Mouse (Mus musculus) MEL (cell line): ENCODE data around the gene 5730596B20Rik. TPM values are rescaled to one million over a fixed set of nuclear protein-coding genes. Genes with fewer than 3 reads are reported as not detected.

Source experiments
- DNase-seq: peaks from one replicate; pipeline ENCODE4 v3.0.0; 2011; ENCODE audit warnings: low read depth, low spot score
- H3K27ac ChIP-seq: 2 replicates; pipeline ENCODE4 v1.5.1; 2012; ENCODE audit warnings: low read depth, mild to moderate bottlenecking, control low read depth, low read length, moderate library complexity; ENCODE audit not compliant: control insufficient read depth
- H3K27me3 ChIP-seq, 2 experiments: fragments of 150-350 bp in 1 of 2; sonication (generic) in 1 of 2; 2 replicates each; pipeline ENCODE4 v1.6.1; 2012; ENCODE audit warnings: low read length in 2 of 2, mild to moderate bottlenecking in 2 of 2, improper control_type of control experiment in 1 of 2, moderate library complexity in 1 of 2; ENCODE audit not compliant: insufficient read depth in 2 of 2, control insufficient read depth in 1 of 2
- H3K36me3 ChIP-seq, 2 experiments: 2 replicates each; pipeline ENCODE4 v1.6.1; 2012 to 2014; ENCODE audit warnings: low read length in 2 of 2, improper control_type of control experiment in 1 of 2, inconsistent platforms in 1 of 2, mild to moderate bottlenecking in 1 of 2; ENCODE audit not compliant: insufficient read depth in 2 of 2, control insufficient read depth in 1 of 2
- H3K4me1 ChIP-seq, 2 experiments: fragments of 150-350 bp in 1 of 2; sonication (generic) in 1 of 2; 2 replicates each; pipeline ENCODE4 v1.6.1; 2012; ENCODE audit warnings: low read length in 2 of 2, improper control_type of control experiment in 1 of 2, mild to moderate bottlenecking in 1 of 2; ENCODE audit not compliant: insufficient read depth in 2 of 2, control insufficient read depth in 1 of 2
- H3K4me3 ChIP-seq, 2 experiments: fragments of 150-350 bp in 1 of 2; sonication (generic) in 1 of 2; 2 replicates each; pipeline ENCODE4 v1.5.1; 2012; ENCODE audit warnings: low read depth in 2 of 2, low read length in 2 of 2, mild to moderate bottlenecking in 2 of 2, moderate library complexity in 2 of 2, control low read depth in 1 of 2, improper control_type of control experiment in 1 of 2; ENCODE audit not compliant: control insufficient read depth in 1 of 2, insufficient read depth in 1 of 2
- H3K79me2 ChIP-seq: 2 replicates; pipeline ENCODE4 v1.6.1; 2012; ENCODE audit warnings: mild to moderate bottlenecking, low read length, moderate library complexity; ENCODE audit not compliant: control insufficient read depth, poor library complexity, insufficient read depth
- H3K9ac ChIP-seq: 2 replicates; pipeline ENCODE4 v1.6.1; 2012; ENCODE audit warnings: low read depth, mild to moderate bottlenecking, control low read depth, low read length, moderate library complexity; ENCODE audit not compliant: control insufficient read depth, poor library complexity, severe bottlenecking
- H3K9me3 ChIP-seq: fragments of 150-350 bp; sonication (generic); replicated peaks from 2 replicates; pipeline ENCODE4 v1.6.1; 2012; ENCODE audit warnings: mild to moderate bottlenecking, low read length, improper control_type of control experiment, moderate library complexity; ENCODE audit not compliant: insufficient read depth
- CHD1 ChIP-seq: IDR thresholded peaks from 2 replicates; pipeline ENCODE4 v1.6.1; 2012; ENCODE audit warnings: low read depth, mild to moderate bottlenecking, inconsistent platforms, low read length, improper control_type of control experiment
- CHD2 ChIP-seq: IDR thresholded peaks from 2 replicates; pipeline ENCODE4 v1.6.1; 2011; ENCODE audit warnings: low read length, improper control_type of control experiment
- E2F4 ChIP-seq: IDR thresholded peaks from 2 replicates; pipeline ENCODE4 v1.6.1; 2011; ENCODE audit warnings: low read depth, low read length, improper control_type of control experiment, borderline replicate concordance
- ELF1 ChIP-seq: IDR thresholded peaks from 2 replicates; pipeline ENCODE4 v1.6.1; 2014; ENCODE audit warnings: low read depth, mild to moderate bottlenecking, inconsistent platforms, low read length, improper control_type of control experiment, moderate library complexity
- ETS1 ChIP-seq: IDR thresholded peaks from 2 replicates; pipeline ENCODE4 v1.6.1; 2012; ENCODE audit warnings: low read depth, mild to moderate bottlenecking, inconsistent platforms, low read length, improper control_type of control experiment, moderate library complexity
- GABPA ChIP-seq: IDR thresholded peaks from 2 replicates; pipeline ENCODE4 v1.6.1; 2012; ENCODE audit warnings: low read depth, mild to moderate bottlenecking, inconsistent platforms, low read length, improper control_type of control experiment, moderate library complexity
- HCFC1 ChIP-seq: IDR thresholded peaks from 2 replicates; pipeline ENCODE4 v1.6.1; 2012; ENCODE audit warnings: low read depth, mild to moderate bottlenecking, inconsistent platforms, low read length, improper control_type of control experiment, moderate library complexity
- JUND ChIP-seq: IDR thresholded peaks from 2 replicates; pipeline ENCODE4 v1.6.1; 2011; ENCODE audit warnings: low read depth, mild to moderate bottlenecking, improper control_type of control experiment, low read length
- KAT2A ChIP-seq: conservative IDR thresholded peaks from 2 replicates; pipeline ENCODE4 v1.6.1; 2012; ENCODE audit warnings: low read depth, low read length, improper control_type of control experiment, inconsistent platforms
- MAFK ChIP-seq: IDR thresholded peaks from 2 replicates; pipeline ENCODE4 v1.6.1; 2011; ENCODE audit warnings: low read depth, mild to moderate bottlenecking, low read length, improper control_type of control experiment, borderline replicate concordance
- MYB ChIP-seq: IDR thresholded peaks from 2 replicates; pipeline ENCODE4 v1.6.1; 2011; ENCODE audit warnings: mild to moderate bottlenecking, low read depth, low read length, improper control_type of control experiment
- MYC ChIP-seq: IDR thresholded peaks from 2 replicates; pipeline ENCODE4 v1.6.1; 2011; ENCODE audit warnings: low read depth, mild to moderate bottlenecking, low read length, improper control_type of control experiment, moderate library complexity
- NELFE ChIP-seq: IDR thresholded peaks from 2 replicates; pipeline ENCODE4 v1.6.1; 2011; ENCODE audit warnings: low read depth, low read length, improper control_type of control experiment
- NRF1 ChIP-seq: IDR thresholded peaks from 2 replicates; pipeline ENCODE4 v1.6.1; 2014; ENCODE audit warnings: low read depth, mild to moderate bottlenecking, inconsistent platforms, low read length, improper control_type of control experiment, moderate library complexity; ENCODE audit not compliant: poor library complexity, insufficient read depth, severe bottlenecking
- POLR2AphosphoS2 ChIP-seq: IDR thresholded peaks from 2 replicates; pipeline ENCODE4 v1.6.1; 2011; ENCODE audit warnings: low read length, improper control_type of control experiment
- RAD21 ChIP-seq: IDR thresholded peaks from 2 replicates; pipeline ENCODE4 v1.6.1; 2011; ENCODE audit warnings: mild to moderate bottlenecking, low read depth, low read length, improper control_type of control experiment
- RCOR1 ChIP-seq: IDR thresholded peaks from 2 replicates; pipeline ENCODE4 v1.6.1; 2012; ENCODE audit warnings: low read depth, mild to moderate bottlenecking, inconsistent platforms, low read length, improper control_type of control experiment
- SIN3A ChIP-seq: IDR thresholded peaks from 2 replicates; pipeline ENCODE4 v1.6.1; 2012; ENCODE audit warnings: low read length, improper control_type of control experiment, inconsistent platforms
- SMC3 ChIP-seq: IDR thresholded peaks from 2 replicates; pipeline ENCODE4 v1.6.1; 2011; ENCODE audit warnings: low read depth, low read length, improper control_type of control experiment
- TBP ChIP-seq: IDR thresholded peaks from 2 replicates; pipeline ENCODE4 v1.8.0; 2011; ENCODE audit warnings: low read depth, low read length, improper control_type of control experiment
- TCF12 ChIP-seq: IDR thresholded peaks from 2 replicates; pipeline ENCODE4 v1.6.1; 2014; ENCODE audit warnings: low read depth, mild to moderate bottlenecking, inconsistent platforms, low read length, improper control_type of control experiment, moderate library complexity
- USF1 ChIP-seq: IDR thresholded peaks from 2 replicates; pipeline ENCODE4 v1.6.1; 2014; ENCODE audit warnings: low read depth, mild to moderate bottlenecking, inconsistent platforms, low read length, improper control_type of control experiment, moderate library complexity
- USF2 ChIP-seq, 2 experiments: IDR thresholded peaks; 2 replicates each; pipeline ENCODE4 v1.6.1; 2011 to 2012; ENCODE audit warnings: improper control_type of control experiment in 2 of 2, low read length in 2 of 2, borderline replicate concordance in 1 of 2, inconsistent platforms in 1 of 2, low read depth in 1 of 2, mild to moderate bottlenecking in 1 of 2; ENCODE audit not compliant: insufficient read depth in 1 of 2
- ZC3H11A ChIP-seq: IDR thresholded peaks from 2 replicates; pipeline ENCODE4 v1.6.1; 2012; ENCODE audit warnings: low read depth, mild to moderate bottlenecking, inconsistent platforms, low read length, improper control_type of control experiment
- ZKSCAN1 ChIP-seq: IDR thresholded peaks from 2 replicates; pipeline ENCODE4 v1.6.1; 2012; ENCODE audit warnings: low read depth, mild to moderate bottlenecking, inconsistent platforms, low read length, improper control_type of control experiment, moderate library complexity
- polyA plus RNA-seq, 2 experiments: library from polyadenylated mRNA; stranded (reverse) in 1 of 2; unstranded in 1 of 2; fragments of >175 nt in 1 of 2; fragments of >200 nt in 1 of 2; gene quantifications; 2 replicates each; pipeline versions ENCODE4 v1.2.1 to v1.2.4; 2012; ENCODE audit warnings: low replicate concordance in 2 of 2, low read depth in 1 of 2; ENCODE audit not compliant: insufficient read length in 2 of 2, insufficient read depth in 1 of 2, missing spikeins in 1 of 2
- total RNA-seq: library from RNA; depleted of rRNA; stranded (reverse); fragments of 300-350 nt; gene quantifications from 2 replicates; pipeline ENCODE4 v1.2.3, GENCODE M21; 2012

The 5730596B20Rik gene
- total and polyA plus RNA-seq, 3 experiments: not detected

DNA sequence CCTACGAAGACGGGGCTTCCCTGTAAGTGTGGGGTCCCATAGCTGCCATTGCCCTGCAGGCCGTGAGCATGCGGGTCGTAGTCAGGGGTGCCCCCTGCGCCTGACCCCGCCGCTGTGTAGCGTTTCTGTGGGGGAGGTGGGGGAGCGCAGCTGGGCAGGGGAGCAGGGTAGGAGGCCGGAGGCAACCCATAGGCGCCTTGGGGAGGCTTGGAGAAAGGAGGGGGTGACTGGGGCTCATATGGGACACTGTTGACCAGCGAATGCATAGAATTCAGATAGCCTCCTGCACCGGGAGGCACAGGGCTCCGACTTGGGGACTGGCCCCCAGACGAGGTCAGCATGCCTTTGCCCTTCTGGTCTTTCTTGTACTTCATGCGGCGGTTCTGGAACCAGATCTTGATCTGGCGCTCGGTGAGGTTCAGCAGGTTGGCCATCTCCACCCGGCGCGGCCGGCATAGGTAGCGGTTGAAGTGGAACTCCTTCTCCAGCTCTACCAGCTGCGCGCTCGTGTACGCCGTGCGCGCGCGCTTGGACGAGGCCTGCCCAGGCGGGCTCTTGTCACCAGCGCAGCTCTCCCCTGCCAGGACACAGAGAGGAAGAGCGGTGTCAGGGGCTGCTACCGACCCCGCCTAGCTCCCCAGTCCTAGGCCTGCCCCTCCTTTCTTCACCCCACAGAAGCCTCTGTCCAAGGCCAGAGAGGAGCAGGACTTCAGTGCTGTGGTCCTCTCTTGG lies 7.0 kb upstream of the 5730596B20Rik start:
- H3K27me3 ChIP-seq: no peaks in the 10 kb centered on the region
- no peaks in the 10 kb centered on the region for H3K9me3 ChIP-seq
- no peaks in the 10 kb centered on the region for H3K36me3 ChIP-seq
- no peaks in the 10 kb centered on the region for H3K4me1 ChIP-seq
- no peak overlapping the region for H3K4me3 ChIP-seq
- DNase-seq: no peak
- no peaks in the 10 kb centered on the region for H3K79me2 ChIP-seq
- H3K9ac ChIP-seq: no peak overlapping the region
- TF ChIP-seq CHD2 (no peak), ZKSCAN1 (no peak), ZC3H11A (no peak), ELF1 (no peak), E2F4 (no peak), TCF12 (no peak), GABPA (no peak), TBP (no peak)
- H3K27ac ChIP-seq: no peak overlapping the region

DNA sequence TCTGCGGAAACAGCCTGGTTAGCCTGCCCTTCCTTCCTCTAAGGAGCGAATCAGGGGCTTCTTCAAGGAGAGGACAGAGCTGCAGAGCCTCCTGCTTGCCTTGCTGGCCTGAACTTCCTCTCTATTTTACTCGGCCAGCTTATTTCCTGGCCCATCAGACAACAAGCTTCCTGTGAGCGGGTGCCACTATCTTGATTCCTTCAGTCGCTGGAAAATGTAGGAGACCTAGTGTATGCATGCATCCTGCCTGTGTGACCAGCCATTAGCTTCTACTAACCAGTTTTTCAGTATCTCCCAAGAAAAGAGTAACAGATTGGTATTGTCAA lies 6.4 kb upstream of the 5730596B20Rik start:
- no peaks in the 10 kb centered on the region for H3K36me3 ChIP-seq
- no peaks in the 10 kb centered on the region for H3K4me1 ChIP-seq
- H3K9ac ChIP-seq: no peak overlapping the region
- no peak overlapping the region for H3K4me3 ChIP-seq
- no peak overlapping the region for H3K27ac ChIP-seq
- TF ChIP-seq MYC (no peak), NRF1 (no peak), JUND (no peak), MAFK (no peak), ELF1 (no peak), ZC3H11A (no peak), MYB (no peak), ZKSCAN1 (no peak), NELFE (no peak)
- no peak for DNase-seq
- H3K79me2 ChIP-seq: no peaks in the 10 kb centered on the region
- H3K27me3 ChIP-seq: no peaks in the 10 kb centered on the region
- H3K9me3 ChIP-seq: no peaks in the 10 kb centered on the region

- Histone ChIP-seq H3K27me3 (no peaks in the 10 kb centered on the region), H3K4me1 (no peaks in the 10 kb centered on the region), H3K9ac (no peak overlapping the region), H3K79me2 (no peaks in the 10 kb centered on the region), H3K36me3 (no peaks in the 10 kb centered on the region), H3K27ac (no peak overlapping the region), H3K4me3 (no peak overlapping the region), H3K9me3 (no peaks in the 10 kb centered on the region)
- DNase-seq: no peak
- TF ChIP-seq RAD21 (no peak), HCFC1 (no peak), ZKSCAN1 (no peak), KAT2A (no peak), POLR2AphosphoS2 (no peak), RCOR1 (no peak), ETS1 (no peak), SIN3A (no peak), NRF1 (no peak), USF1 (no peak), SMC3 (no peak), CHD1 (no peak), JUND (no peak), MYC (no peak), USF2 (IDR thresholded peaks at IDR 0.05; ENCODE audit: borderline replicate concordance in 1 of 2, insufficient read depth in 1 of 2, low read depth in 1 of 2, low read length in 2 of 2) (no peak), GABPA (no peak), CHD2 (no peak), TCF12 (no peak)
Observed at GRCm38 (mm10) chr6:52171331-52171730, 6.0 kb upstream of the 5730596B20Rik start.
